Mouse (Mus musculus) embryonic facial prominence, embryonic 13.5 days (tissue): ENCODE results near the gene Olfr692. TPM values are rescaled to one million over a fixed set of nuclear protein-coding genes. Genes with fewer than 3 reads are reported as not detected.
"Not testable (repeated sequence)": the region's sequence is repeated elsewhere in the genome, so short reads cannot be mapped to it uniquely, and the experiment has no call there.

Source experiments
- ATAC-seq: fragments of 200-750 bp; cut with Nextera tagmentation; 2 replicates; pipeline ENCODE4 v1.8.0; 2017; ENCODE audit warnings: low read depth; ENCODE audit not compliant: insufficient number of reproducible peaks, insufficient read depth, low FRiP score, low TSS enrichment
- H3K27ac ChIP-seq: fragments of 300-500 bp; sonication (generic); 2 replicates; pipeline ENCODE4 v1.5.1; 2015; ENCODE audit warnings: moderate library complexity, mild to moderate bottlenecking, inconsistent platforms
- H3K27me3 ChIP-seq: fragments of 300-500 bp; sonication (generic); 2 replicates; pipeline ENCODE4 v1.6.1; 2015; ENCODE audit warnings: mild to moderate bottlenecking, inconsistent platforms
- H3K36me3 ChIP-seq: fragments of 300-500 bp; sonication (generic); 2 replicates; pipeline ENCODE4 v1.6.1; 2015; ENCODE audit warnings: mild to moderate bottlenecking, inconsistent platforms
- H3K4me1 ChIP-seq: fragments of 300-500 bp; sonication (generic); 2 replicates; pipeline ENCODE4 v1.6.1; 2015; ENCODE audit warnings: inconsistent platforms
- H3K4me2 ChIP-seq: fragments of 300-500 bp; sonication (generic); 2 replicates; pipeline ENCODE4 v1.6.1; 2015; ENCODE audit warnings: moderate library complexity, mild to moderate bottlenecking, inconsistent platforms
- H3K4me3 ChIP-seq: fragments of 300-500 bp; sonication (generic); 2 replicates; pipeline ENCODE4 v1.5.1; 2015; ENCODE audit warnings: mild to moderate bottlenecking, inconsistent platforms
- H3K9ac ChIP-seq: fragments of 300-500 bp; sonication (generic); 2 replicates; pipeline ENCODE4 v1.6.1; 2015; ENCODE audit warnings: mild to moderate bottlenecking, inconsistent platforms
- H3K9me3 ChIP-seq: fragments of 300-500 bp; sonication (generic); 2 replicates; pipeline ENCODE4 v1.6.1; 2016; ENCODE audit warnings: inconsistent platforms
- WGBS: fragments of 180-500 bp; shearing (Covaris S2); methylation state at CpG from one replicate; pipeline ENCODE4 v1.1.7; 2015; ENCODE audit warnings: mixed read lengths; 5-methylcytosine and 5-hydroxymethylcytosine counted together
- polyA plus RNA-seq: library from polyadenylated mRNA; unstranded; fragments of >200 nt; fragmentation: Nextera tagmentation; extraction: Ambion mirVana; gene quantifications from 2 replicates; pipeline ENCODE4 v1.2.1, GENCODE M21; 2015

Olfr692 gene
- polyA plus RNA-seq, 1 experiment from 2014 or later = not detected

- not testable (repeated sequence) for H3K9ac ChIP-seq, H3K4me2 ChIP-seq, H3K4me3 ChIP-seq, H3K27ac ChIP-seq, H3K9me3 ChIP-seq, H3K27me3 ChIP-seq, H3K4me1 ChIP-seq, H3K36me3 ChIP-seq, ATAC-seq
- 62% methylated on average over 8 of the region's 8 CpGs for WGBS
Observed at GRCm38 (mm10) chr7:105411874-105412632, 44.0 kb downstream of the Olfr692 start.

- H3K4me2 ChIP-seq = no peak overlapping the region
- WGBS = 57% methylated on average over 6 of the region's 6 CpGs
- H3K4me1 ChIP-seq = no peaks in the 10 kb centered on the region
- no peak overlapping the region for H3K4me3 ChIP-seq
- H3K9ac ChIP-seq = no peak overlapping the region
- H3K36me3 ChIP-seq = no peaks in the 10 kb centered on the region
- ATAC-seq = no peak
- no peaks in the 10 kb centered on the region for H3K27me3 ChIP-seq
- no peak overlapping the region for H3K27ac ChIP-seq
- H3K9me3 ChIP-seq = no peaks in the 10 kb centered on the region
Observed at GRCm38 (mm10) chr7:105414385-105414784, 46.4 kb downstream of the Olfr692 start.

DNA sequence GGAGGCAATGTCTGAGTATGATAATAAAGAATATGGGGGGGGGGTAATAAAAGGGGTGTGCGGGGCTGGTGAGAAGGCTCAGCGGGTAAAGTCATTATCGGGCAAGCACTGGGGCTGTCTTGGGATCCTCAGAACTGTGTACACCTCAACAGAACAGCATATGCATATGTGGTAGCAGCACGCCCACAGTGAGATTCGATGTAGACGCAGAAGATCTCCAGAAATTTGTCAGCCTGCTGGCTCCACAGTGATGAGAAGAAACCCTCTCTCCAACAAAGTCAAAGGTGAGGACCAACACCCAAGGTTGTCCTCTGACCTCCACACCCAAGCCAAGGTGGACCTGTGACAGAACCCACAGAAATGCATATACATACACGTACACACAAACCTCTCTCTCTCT lies 48.5 kb downstream of the Olfr692 start:
- no peak overlapping the region for H3K4me3 ChIP-seq
- H3K4me2 ChIP-seq = no peak overlapping the region
- H3K9me3 ChIP-seq = no peaks in the 10 kb centered on the region
- 92% methylated on average over 7 of the region's 7 CpGs for WGBS
- no peak overlapping the region for H3K9ac ChIP-seq
- H3K4me1 ChIP-seq = no peaks in the 10 kb centered on the region
- H3K27ac ChIP-seq = no peak overlapping the region
- no peak for ATAC-seq
- H3K27me3 ChIP-seq = no peaks in the 10 kb centered on the region
- H3K36me3 ChIP-seq = no peaks in the 10 kb centered on the region

DNA sequence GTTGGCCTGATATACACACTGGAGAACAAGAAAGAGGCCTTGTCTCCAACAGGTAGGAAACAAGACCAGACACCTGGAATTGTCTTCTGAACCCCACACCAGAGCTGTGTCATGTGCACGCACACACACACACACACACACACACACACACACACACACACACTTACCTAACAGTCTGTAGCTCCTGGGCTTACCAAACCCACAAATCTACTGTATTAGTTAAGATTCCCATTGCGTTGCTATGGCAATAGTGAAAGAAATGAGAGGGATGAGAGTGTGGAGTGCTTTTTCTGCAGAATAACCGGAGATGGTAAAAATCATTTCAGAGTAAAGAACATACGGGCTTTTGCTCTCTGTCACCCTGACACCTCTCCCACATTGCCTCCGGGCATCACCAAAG lies 50.1 kb downstream of the Olfr692 start:
- Histone ChIP-seq H3K9me3 (no peaks in the 10 kb centered on the region), H3K27ac (no peak overlapping the region), H3K4me1 (no peaks in the 10 kb centered on the region), H3K4me3 (no peak overlapping the region), H3K36me3 (no peaks in the 10 kb centered on the region), H3K9ac (no peak overlapping the region), H3K27me3 (0 out of 2 replicates have a peak, but pooled peaks cover 2% of the 10 kb centered on the region), H3K4me2 (no peak overlapping the region)
- ATAC-seq = no peak
- WGBS = 88% methylated on average over 5 of the region's 5 CpGs

Other genes starting within 250 kb of the Olfr692 start
- 0.27 TPM in 1 of 2 replicates, not detected in the other for gene Olfr683, start 221.2 kb upstream of the Olfr692 start, polyA plus RNA-seq
- not detected in 2 replicates for gene Olfr684, start 204.6 kb upstream of the Olfr692 start, polyA plus RNA-seq
- 0.13 TPM in 1 of 2 replicates, not detected in the other for gene Olfr685, start 182.2 kb upstream of the Olfr692 start, polyA plus RNA-seq
- not detected in 2 replicates for gene Olfr686, start 160.7 kb upstream of the Olfr692 start, polyA plus RNA-seq
- not detected in 2 replicates for gene Olfr688, start 80.1 kb upstream of the Olfr692 start, polyA plus RNA-seq
- gene Olfr689, start 57.1 kb upstream of the Olfr692 start, polyA plus RNA-seq = 0.08 TPM in 1 of 2 replicates, not detected in the other
- gene Olfr690, start 34.1 kb upstream of the Olfr692 start, polyA plus RNA-seq = not detected in 2 replicates
- gene Olfr691, start 26.0 kb upstream of the Olfr692 start, polyA plus RNA-seq = 0.35 and 0.51 TPM in 2 replicates
- not detected in 2 replicates for gene Gm5901, start 6.8 kb downstream of the Olfr692 start, polyA plus RNA-seq
- 41.8 and 48.3 TPM in 2 replicates for gene Fam160a2, start 31.8 kb downstream of the Olfr692 start, polyA plus RNA-seq
- 0.10 TPM in 1 of 2 replicates, not detected in the other for gene Cnga4, start 36.3 kb downstream of the Olfr692 start, polyA plus RNA-seq
- 0.48 and 0.52 TPM in 2 replicates for gene Cckbr, start 57.5 kb downstream of the Olfr692 start, polyA plus RNA-seq
- 72.5 and 73.3 TPM in 2 replicates for gene Cavin3, start 114.1 kb downstream of the Olfr692 start, polyA plus RNA-seq
- 36.7 and 37.1 TPM in 2 replicates for gene Smpd1, start 186.1 kb downstream of the Olfr692 start, polyA plus RNA-seq
- 59.9 and 62.3 TPM in 2 replicates for gene Apbb1, start 213.4 kb downstream of the Olfr692 start, polyA plus RNA-seq
- gene Hpx, start 231.9 kb downstream of the Olfr692 start, polyA plus RNA-seq = 0.37 and 3.7 TPM in 2 replicates